Mouse (Mus musculus): ENCODE results near the gene Sema7a.

The Sema7a gene

DNA sequence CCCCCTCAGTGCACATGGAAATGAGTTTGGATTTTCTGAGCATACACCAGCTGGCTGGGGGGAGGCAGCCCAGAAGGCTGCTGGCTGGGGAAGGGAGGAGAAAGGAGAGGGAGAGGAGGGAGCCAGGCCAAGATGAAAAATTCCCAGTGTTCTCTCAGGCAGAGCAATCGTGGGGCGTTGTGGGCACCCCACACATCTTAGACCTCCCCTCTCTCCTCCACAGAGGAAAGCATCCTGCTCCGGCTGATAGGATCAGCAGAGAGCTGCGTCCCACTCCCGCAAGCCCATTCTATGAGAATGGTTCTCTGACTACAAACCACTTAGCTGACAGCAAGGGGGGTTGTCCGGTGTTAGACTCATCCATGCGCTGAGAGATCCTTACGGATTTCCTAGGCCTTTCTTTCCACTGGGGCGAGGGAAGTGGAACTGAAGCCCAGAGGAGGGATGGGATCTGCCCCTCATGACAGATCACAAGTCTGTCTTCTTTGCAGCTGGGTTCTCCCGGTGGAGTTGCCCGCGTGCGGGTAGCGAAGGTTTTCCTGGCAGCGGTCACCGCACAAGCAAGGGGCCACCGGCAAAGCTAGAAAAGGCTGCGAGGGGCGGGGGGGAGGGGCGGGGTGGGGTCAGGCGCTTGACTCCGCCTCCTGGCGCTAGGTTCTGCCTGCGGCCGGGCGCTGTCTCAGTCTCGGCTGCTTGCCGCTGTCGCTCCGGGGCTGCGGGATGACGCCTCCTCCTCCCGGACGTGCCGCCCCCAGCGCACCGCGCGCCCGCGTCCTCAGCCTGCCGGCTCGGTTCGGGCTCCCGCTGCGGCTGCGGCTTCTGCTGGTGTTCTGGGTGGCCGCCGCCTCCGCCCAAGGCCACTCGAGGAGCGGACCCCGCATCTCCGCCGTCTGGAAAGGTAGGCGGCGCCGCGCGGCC lies at the start of gene Sema7a:
Gene Sema7a, plus strand, starts transcription at position 682 of the 918 bp plus-strand sequence.
- in situ Hi-C loops (cut with MboI, MseI) = loop anchor here (5.0 kb wide), 1 partner anchor 53 kb away; no protein-coding TSS in a partner anchor

DNA sequence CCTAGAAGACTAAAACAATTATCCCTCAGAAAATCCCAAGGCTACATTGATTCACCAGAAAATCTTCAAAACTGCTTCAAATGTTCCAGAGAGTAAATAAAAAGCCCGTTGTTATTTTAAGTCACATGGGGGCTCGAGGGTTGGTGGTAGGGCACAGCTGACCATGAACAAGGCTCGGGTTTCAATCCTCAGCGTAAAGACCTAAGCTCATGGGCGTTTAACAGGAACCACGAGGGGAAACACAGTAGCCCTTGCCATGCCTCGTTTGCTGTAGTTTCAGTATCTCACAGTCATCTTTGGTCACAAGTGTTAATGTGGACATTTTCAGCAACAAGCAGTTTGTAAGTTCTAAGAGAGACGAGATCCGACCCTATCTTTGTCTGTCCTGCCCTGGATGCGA lies 39.4 kb upstream of the Sema7a start:
- in situ Hi-C loops (cut with MboI, MseI) = no loop called here

DNA sequence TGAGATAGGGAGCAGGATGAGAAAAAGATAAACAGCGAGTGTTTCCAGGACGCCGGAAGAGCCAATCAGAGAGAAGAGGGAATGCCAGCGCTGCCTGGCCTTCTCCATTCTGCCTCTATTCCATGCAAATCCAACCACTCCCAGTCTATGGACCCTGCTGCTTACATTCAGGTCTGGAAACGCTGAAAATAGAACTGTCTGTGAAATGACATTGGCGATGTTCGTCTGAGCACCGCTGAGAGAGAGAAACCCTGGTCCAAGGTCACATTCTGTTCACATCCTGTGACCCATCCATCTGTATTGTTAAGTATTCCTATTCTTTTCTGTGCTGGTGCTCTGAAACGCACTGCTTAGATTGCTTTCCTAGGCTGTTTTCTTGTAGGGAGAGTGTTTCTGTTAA lies 38.7 kb upstream of the Sema7a start:
- in situ Hi-C loops (cut with MboI, MseI) = no loop called here

DNA sequence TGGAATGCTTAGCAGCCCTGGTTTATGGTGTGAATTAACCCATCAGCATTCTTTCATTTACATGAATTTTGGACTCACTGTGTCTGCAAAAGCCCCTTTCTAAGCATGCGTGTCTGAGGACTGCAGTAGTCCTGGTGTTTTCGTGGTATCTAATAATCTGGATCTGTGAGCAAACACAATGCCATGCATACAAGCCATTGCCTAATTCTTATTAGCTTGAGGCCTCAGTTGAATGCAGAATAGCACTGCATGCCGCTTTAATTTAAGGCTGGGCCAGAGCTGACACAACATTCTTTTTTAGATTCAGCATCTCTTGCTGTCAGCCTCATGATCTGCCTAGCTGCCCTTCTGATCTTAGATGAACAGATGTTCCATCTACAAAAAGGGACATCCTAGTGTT lies 38.3 kb upstream of the Sema7a start:
- in situ Hi-C loops (cut with MboI, MseI) = no loop called here

DNA sequence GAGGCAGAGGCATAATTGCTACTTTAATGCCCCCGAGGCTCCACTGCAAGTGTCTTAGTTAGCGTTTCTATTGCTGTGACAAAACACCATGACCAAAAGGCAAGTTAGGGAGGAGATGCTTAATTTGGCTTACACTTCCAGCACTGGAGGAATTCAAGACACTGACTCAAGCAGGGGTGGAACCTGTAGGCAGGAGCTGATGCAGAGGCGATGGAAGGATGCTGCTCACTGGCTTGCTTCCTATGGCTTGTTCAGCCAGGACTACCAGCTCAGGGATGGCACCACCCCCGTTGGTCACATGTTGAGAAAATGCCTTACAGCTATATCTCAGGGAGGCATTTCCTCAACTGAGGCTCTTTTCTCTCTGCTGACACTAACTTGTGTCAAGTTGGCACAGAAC lies 37.8 kb upstream of the Sema7a start:
- in situ Hi-C loops (cut with MboI, MseI) = no loop called here

DNA sequence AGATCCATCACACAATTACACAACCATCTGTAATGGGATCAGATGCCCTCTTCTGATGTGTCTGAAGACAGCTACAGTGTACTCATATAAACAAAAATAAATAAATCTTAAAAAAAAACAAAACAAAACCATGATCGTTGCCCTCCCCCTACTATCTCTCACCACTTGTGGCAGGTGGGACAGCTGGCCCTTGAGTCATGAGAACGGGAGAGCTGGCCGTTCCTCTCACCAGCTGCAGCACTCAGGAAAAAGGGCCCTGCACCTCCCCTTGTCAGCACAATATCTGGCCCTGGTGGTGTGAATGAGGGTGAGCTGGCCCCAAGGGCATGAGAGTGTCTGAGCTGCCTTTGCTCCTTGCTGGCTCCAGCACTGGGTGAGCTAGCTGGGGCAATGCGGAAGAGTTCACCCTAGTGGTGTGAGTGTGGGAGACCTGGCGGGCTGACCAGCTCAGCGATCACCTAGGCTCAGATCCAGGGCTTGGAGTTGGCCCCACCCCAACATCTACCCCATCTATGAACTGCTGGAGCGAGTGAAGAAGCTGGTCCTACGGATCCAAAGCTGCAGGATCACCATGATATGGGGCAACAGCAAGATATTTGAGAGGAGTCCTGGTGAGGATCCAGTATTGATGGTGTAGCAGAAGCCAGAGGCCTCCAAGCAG lies 36.2 kb upstream of the Sema7a start:
- in situ Hi-C loops (cut with MboI, MseI) = no loop called here

DNA sequence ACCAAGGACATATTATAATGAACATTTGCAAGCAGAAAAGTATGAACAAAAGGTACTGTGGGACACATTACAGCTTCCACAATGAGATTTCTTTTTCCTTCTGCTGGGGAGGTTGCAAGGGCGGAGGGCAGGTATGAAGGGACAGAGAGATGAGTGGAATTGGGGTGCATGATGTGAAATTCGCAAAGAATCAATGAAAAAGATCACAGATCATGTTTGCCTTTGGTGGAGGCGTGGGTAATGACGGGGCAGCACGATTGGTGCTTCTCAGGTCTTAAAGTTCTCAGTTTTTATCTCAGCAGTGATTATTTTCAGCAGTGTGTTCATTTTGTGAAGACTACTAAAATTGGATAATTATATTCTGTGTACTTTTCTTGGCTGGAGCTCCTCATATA lies 35.7 kb upstream of the Sema7a start:
- in situ Hi-C loops (cut with MboI, MseI) = no loop called here

DNA sequence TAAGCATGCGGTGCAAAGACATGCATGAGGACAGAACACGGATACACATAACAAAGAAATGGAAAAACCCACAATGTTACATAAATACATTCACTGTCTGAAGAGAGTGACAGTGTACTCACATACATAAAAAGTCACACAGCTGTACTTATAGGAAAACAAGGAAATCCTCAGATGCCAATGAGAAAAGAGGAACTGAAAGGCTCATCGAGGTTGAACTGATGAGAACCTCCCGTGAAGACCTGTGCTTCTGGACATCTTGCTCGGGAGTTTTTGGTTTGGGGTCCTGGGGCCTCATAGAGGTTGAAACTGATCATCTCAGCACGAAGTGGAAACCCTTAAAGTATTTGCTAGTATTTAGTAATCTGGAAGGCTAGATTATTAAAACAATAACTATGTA lies 32.7 kb upstream of the Sema7a start:
- in situ Hi-C loops (cut with MboI, MseI) = loop anchor here in 1 of 2 experiments (5.0 kb wide), 1 partner anchor 40 kb away; no protein-coding TSS in a partner anchor

DNA sequence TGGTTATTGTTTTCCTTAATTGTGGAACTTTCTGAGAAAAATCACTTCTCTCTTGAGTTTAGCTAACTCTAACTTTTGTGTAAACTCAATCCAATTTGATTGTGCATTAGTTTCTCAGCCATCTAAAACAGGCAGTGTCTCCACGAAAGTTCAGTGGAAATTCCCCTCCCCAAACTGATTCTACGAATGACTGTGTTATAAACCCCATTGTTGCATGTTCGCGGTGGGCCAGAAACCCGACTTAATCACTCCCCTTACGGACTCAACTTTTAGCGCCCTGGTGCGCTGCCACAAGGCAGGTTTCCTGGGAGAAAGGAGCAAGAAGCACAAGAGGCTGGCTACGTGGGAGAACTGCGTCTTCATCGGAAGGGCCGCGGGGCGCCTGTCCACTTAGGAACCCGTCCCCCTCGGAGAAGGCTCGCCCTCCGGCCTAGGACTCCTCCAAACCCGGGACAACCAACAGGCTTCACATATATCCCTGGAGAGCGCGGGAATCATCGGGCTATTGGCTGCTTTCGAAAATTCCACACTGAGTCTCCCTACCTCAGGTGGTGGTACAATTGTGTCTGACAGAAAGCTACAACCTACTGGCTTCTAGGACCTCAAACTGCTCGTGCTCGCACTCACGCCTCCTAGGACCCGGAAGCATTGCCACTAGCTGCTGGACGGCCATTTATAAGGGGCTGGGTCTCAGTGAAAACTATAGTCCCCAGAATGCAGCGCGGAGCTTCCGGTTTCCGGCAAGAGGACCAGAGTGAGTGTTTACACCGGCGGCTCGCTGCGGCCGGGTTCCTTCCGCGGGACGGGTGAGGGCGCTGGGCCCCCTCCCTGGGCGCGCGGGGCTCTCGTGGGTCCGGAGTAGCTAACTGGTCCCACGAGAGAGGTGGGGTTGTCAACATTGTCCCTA lies 29.4 kb upstream of the Sema7a start, which contains the start of gene Ubl7:
Gene Ubl7, plus strand, starts transcription at position 726 of the 907 bp plus-strand sequence.
- in situ Hi-C loops (cut with MboI, MseI) = no loop called here

DNA sequence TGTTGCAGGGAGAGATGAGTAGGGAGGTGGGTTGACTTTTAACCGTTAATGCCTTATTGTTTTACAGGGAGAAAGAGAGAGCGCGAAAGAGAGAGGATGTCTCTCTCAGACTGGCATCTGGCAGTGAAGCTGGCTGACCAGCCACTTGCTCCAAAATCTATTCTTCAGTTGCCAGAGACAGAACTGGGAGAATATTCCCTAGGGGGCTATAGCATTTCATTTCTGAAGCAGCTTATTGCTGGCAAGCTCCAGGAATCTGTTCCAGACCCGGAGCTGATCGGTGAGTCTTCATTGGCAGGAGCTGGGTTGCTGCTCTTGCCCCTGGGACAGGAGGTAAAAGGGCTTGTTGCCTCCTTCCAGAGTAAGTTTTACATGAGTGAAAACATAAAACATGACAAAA lies 27.3 kb upstream of the Sema7a start:
- in situ Hi-C loops (cut with MboI, MseI) = no loop called here

DNA sequence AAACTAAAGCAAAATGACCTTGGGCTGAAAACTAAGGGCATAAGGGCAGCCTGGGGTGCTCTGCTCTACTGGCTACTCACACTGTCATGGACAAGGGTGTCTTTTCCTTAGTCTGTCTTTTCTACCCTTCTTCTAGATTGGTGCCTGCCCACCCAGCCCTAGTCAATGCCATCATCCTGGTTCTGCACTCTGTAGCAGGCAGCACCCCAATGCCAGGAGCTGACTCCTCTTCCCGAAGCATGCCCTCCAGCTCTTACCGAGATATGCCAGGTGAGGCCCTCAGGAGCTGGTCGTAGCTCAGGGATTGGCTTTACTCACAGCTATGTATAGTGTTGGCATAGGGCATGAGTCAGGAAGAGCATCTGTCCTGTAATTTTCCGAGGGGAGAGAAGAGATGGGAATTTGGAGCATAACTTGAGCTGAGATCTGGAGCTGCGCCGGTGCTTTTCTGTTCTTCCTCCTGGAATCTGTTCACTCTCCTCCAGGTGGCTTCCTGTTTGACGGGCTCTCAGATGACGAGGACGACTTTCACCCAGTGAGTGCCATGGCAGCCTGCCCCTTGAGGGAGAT lies 18.3 kb upstream of the Sema7a start:
- in situ Hi-C loops (cut with MboI, MseI) = no loop called here

DNA sequence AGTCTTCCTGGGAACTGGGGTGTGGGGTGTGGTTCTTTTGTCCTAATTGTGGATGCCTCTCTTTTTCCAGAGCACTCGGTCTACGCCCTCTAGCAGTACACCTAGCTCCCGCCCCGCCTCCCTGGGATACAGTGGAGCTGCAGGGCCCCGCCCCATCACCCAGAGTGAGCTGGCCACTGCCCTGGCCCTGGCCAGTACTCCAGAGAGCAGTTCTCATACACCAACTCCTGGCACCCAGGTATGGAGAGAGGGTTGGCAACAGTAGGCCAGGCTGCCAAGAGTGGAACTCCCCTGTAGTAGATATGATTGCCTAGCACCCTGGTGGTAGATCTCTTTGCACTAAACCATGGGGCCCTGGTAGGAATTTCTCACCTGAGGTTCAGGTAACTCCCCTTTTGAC lies 17.5 kb upstream of the Sema7a start:
- in situ Hi-C loops (cut with MboI, MseI) = no loop called here

DNA sequence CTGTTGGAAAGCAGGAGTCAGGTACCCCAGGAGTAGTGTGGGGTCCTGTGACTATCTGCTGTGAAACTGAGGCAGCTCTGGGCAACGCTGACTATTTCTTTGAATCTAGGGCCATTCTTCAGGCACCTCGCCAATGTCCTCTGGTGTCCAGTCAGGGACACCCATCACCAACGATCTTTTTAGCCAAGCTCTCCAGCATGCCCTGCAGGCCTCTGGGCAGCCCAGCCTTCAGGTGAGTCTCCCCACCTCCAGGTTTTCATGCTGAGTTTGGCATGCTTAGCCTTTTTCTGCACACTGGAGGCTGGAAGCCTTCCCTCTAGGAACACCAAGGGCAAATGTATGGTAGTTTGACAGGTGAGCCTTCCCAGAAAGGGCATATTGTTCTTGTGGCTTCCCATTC lies 16.9 kb upstream of the Sema7a start:
- in situ Hi-C loops (cut with MboI, MseI) = no loop called here

DNA sequence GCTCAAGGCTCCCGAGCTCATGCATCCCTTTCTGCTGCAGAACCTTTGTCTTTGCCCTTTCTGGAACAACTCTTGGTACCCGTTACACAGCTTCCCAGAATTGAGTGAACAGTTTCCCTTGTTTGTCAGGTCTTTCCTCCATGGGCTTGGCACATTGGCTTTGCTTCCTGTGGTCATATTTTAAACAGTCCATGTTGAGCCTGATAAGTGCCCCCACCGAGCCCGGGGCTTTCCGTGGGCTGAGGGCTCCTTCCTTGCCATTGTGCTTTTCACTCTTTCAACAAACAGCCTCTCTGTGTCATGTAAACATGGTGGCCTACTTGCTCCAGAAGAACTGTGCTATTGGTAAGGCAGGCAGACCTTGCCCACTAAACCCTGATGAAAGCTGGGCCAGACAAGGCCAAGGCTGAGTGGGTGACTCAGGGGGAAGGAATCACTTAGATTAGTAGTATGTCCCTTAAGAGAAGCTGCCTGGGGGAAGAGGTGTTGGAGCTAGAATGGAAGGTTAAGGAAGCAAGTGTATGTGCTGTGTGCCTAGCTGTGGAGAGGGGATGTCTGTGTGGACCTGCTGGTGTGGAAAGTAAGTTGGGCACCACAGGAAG lies 8.6 kb upstream of the Sema7a start:
- in situ Hi-C loops (cut with MboI, MseI) = no loop called here

DNA sequence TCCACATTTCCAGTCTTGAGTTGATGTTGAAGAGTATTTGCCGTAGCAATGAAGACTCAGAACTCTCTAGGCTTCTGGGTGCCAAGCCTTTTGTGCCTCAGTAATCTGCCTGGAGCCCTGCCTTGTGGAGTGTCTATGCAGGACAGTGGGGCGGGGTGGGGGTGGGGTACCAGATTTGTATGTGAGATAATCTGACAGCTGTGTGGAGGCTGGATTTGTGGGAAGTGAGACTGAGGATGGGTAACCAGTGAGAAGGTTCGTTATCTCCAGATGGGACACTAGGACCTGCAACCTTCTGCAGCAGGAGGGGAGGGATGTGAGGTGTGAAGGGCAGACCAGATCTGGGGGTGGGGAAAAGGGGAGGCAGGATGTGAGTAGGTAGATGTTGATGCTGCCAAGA lies 7.7 kb upstream of the Sema7a start:
- in situ Hi-C loops (cut with MboI, MseI) = no loop called here

DNA sequence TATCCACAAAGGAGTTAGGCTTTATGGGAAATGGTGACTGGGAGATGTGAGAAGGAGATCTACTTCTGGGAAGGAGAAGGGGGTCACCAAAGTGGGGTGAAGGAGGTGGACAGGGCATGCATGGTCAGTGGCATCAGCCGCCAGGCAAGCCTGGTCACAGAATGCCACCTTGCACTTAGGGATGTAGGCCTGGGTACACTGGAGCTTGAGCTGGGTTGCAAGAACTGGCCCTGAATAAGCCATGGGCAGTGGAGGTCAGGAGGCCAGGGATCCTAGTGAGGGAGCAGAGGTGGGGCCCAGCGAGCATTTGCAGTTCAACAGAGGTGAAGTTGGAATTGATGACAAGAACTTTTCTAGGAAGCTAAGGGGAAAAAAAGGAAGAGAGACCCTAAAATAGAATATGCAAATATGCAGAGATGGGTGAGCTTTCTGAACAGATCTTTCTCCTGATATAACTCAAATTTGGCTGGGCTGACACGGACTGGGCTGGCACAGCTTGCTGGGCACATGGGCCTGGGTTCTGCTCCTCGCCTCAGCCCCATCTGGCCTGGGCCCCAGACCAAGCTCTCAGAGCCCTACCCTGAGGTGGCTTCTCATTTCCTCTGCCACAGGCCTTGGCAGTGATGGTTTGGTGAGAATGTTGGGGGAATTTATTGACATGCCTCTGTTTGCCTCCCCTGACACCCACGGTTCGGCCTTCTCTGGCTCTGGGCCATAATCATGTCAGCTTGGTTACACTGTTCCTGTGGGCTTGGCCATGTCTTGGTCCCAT lies 6.9 kb upstream of the Sema7a start:
- in situ Hi-C loops (cut with MboI, MseI) = no loop called here

DNA sequence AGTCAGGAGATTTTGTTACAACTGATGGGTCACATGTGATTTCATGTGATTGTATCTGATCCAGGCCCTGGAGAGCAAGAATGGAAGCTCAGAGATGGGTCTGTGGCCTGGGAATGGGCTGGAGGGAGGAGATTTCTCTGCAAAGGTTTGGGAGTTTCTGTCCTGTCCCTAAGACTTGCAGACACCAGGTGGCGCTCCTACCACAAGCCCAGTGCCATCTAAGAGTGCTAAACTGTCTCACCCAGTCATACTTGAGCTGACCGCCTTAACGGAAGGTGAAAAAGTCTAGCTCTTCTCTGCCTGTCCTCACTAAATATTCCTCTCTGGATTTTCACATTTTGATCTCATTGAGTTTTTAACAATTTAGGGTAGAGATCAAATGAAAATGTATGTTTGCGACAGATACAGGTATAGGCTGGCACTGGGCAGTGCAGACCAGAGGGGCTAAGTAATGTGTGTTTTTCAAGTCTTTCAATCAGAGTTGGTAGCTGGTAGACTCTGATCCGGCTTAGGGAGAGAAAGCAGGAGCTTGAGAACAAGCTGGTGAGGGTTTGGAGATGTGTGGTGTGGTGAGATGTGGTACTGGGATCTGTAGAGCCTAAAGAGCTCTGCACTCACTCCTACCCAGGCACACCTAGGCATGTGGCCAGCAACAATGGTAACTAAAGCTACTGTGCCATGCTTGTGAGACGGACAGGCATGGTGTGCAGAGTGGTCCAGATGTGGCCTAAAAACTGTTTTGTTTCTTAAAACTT lies 4.1 kb upstream of the Sema7a start:
- in situ Hi-C loops (cut with MboI, MseI) = loop anchor here (5.0 kb wide), 1 partner anchor 56 kb away; no protein-coding TSS in a partner anchor

DNA sequence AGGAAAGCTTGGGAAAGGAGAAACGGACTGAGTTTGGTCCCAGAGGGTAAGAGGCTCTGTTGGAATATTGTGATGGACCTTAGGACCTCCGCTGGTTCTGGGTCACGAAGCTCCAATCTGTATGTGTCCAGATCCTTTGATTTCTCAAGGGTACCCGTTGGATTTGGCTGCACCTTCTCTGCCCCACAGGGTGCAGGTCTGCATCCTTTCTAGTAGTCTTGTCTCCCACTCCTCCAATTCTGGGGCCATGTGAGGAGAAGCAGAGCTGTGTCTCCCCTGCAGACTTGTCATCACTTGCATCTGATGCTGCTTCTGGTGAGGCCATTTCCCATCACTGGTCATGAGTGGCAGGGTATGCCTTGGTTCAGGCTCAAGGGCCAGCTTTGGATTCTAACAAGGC lies 2.7 kb upstream of the Sema7a start:
- in situ Hi-C loops (cut with MboI, MseI) = loop anchor here (5.0 kb wide), 1 partner anchor 55 kb away; no protein-coding TSS in a partner anchor

DNA sequence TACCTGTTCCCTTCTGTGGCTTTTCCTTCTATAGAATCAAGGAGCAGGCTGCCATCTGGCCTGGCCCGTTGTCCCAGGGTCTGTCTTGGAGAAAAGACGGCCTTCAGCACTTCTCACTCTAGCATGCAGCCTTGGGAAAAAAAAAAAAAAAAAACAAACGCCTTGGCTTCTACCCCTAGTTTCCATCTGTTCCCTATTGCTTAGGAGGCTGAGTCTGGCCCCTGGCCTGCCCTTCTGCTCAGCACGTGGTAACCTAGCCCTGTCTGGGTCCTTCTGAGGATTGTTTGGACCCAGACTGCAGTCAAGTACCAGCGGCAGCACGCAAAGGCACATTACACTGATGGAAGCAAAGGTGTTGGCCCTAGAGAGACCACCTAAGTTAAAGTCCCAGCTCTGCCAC lies 2.3 kb upstream of the Sema7a start:
- in situ Hi-C loops (cut with MboI, MseI) = loop anchor here (5.0 kb wide), 1 partner anchor 55 kb away; no protein-coding TSS in a partner anchor
